Mouse (Mus musculus) limb, embryonic 12.5 days (tissue): Measurements from ENCODE around the gene Ceacam2. TPM values are rescaled to one million over a fixed set of nuclear protein-coding genes. Genes with fewer than 3 reads are reported as not detected.
"Not testable (repeated sequence)": the region's sequence is repeated elsewhere in the genome, so short reads cannot be mapped to it uniquely, and the experiment has no call there.

Experiments
- ATAC-seq: fragments of 200-750 bp; cut with Nextera tagmentation; 2 replicates; pipeline ENCODE4 v1.8.0; 2017; ENCODE audit warnings: low read depth, moderate TSS enrichment; ENCODE audit not compliant: insufficient number of reproducible peaks, insufficient read depth, low FRiP score, low TSS enrichment
- H3K27ac ChIP-seq: fragments of 300-500 bp; sonication (generic); 2 replicates; pipeline ENCODE4 v1.5.1; 2016; ENCODE audit warnings: mild to moderate bottlenecking, moderate library complexity
- H3K27me3 ChIP-seq: fragments of 300-500 bp; sonication (generic); 2 replicates; pipeline ENCODE4 v1.6.1; 2016; ENCODE audit warnings: mild to moderate bottlenecking, moderate library complexity
- H3K36me3 ChIP-seq: fragments of 300-500 bp; sonication (generic); 2 replicates; pipeline ENCODE4 v1.6.1; 2016; ENCODE audit warnings: mild to moderate bottlenecking, moderate library complexity
- H3K4me1 ChIP-seq: fragments of 300-500 bp; sonication (generic); replicated peaks from 2 replicates; pipeline ENCODE4 v1.6.1; 2016
- H3K4me2 ChIP-seq: fragments of 300-500 bp; sonication (generic); 2 replicates; pipeline ENCODE4 v1.6.1; 2016; ENCODE audit warnings: mild to moderate bottlenecking, moderate library complexity
- H3K4me3 ChIP-seq: fragments of 300-500 bp; sonication (generic); replicated peaks from 2 replicates; pipeline ENCODE4 v1.5.1; 2016; ENCODE audit warnings: mild to moderate bottlenecking
- H3K9ac ChIP-seq: fragments of 300-500 bp; sonication (generic); replicated peaks from 2 replicates; pipeline ENCODE4 v1.6.1; 2016; ENCODE audit warnings: mild to moderate bottlenecking, moderate library complexity
- H3K9me3 ChIP-seq: fragments of 300-500 bp; sonication (generic); 2 replicates; pipeline ENCODE4 v1.6.1; 2016; ENCODE audit warnings: mild to moderate bottlenecking, moderate library complexity
- WGBS: fragments of 180-500 bp; shearing (Covaris S2); methylation state at CpG from one replicate; pipeline ENCODE4 v1.1.7; 2016; 5-methylcytosine and 5-hydroxymethylcytosine counted together
- polyA plus RNA-seq: library from polyadenylated mRNA; unstranded; fragments of >200 nt; fragmentation: Nextera tagmentation; extraction: Ambion mirVana; gene quantifications from 2 replicates; pipeline ENCODE4 v1.2.1, GENCODE M21; 2016

Ceacam2 gene
- polyA plus RNA-seq, 1 experiment from 2014 or later: 0.34 TPM

DNA sequence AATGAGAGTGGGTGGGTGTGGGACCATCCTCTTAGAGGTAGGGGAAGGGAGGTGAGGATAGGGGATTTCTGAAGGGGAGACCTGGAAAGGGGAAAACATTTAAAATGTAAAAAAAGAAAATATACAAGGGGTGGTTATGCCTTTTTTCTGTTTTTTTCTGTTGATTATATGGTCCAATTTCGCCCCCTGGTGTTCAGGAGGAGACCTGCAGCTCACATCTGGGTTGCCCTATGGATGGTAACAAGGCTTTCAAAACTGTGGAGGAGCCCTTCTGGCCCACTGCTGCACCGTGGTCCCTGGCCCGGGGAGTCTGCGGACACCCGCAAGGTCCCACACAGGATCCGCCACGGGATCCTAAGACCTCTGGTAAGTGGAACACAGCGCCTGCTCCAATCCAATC, 1.8 kb upstream of the Ceacam2 start:
- not testable (repeated sequence) for H3K27ac ChIP-seq, H3K27me3 ChIP-seq, H3K4me1 ChIP-seq, H3K9me3 ChIP-seq, H3K4me3 ChIP-seq, H3K36me3 ChIP-seq, ATAC-seq, H3K4me2 ChIP-seq, H3K9ac ChIP-seq
- WGBS: 69% methylated on average over 8 of the region's 8 CpGs

DNA sequence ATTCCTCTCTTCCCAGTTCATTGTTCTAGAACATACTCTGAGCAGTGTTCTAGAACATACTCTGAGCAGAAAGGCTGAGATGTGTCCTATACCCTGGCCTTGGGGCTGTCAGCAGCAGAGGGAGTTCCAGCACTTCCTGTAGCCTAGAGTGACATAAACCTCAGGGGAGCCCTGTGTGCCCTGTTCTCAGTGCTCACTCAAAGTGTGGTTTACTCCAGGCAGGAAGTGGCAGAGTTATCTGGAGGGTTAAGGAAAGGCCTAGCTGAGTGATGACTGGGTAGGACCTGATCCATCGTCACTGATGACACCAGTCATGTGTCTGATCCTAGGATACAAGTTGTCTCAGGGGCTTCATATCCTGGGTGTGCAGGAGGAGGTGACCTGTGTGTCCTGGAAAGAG, 297 bp upstream of the Ceacam2 start:
- ATAC-seq, H3K9ac ChIP-seq, H3K4me3 ChIP-seq, H3K4me1 ChIP-seq, H3K9me3 ChIP-seq, H3K36me3 ChIP-seq, H3K27ac ChIP-seq, H3K27me3 ChIP-seq, H3K4me2 ChIP-seq: not testable (repeated sequence)
- 92% methylated on average over 1 of the region's 1 CpGs for WGBS

DNA sequence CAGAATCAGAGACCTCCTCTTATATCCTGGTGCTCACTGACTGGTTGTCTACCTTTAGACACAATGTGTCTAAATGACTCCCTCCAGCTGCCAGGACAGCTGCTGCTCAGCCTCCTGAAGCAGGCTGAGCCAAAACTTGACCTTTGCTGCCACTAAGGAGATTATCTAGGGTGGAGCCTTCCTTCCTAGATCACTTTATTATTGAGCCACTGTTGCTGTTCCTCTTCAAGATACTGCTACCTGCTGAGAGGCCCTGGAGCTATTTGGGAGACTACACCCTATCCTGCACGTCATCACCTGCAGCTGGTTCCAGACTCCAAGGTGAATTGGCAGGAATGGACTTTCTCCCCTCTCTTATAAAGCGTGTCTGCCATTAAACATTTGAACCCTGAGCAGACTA, 8.8 kb downstream of the Ceacam2 start:
- Histone ChIP-seq H3K27me3 (no peaks in the 10 kb centered on the region), H3K36me3 (no peaks in the 10 kb centered on the region), H3K4me3 (no peak overlapping the region), H3K9ac (no peak overlapping the region), H3K4me1 (no peaks in the 10 kb centered on the region), H3K9me3 (peaks cover 5% of the 10 kb centered on the region; the same call in 1 of the 2 replicates), H3K4me2 (no peak overlapping the region), H3K27ac (no peak overlapping the region)
- no peak for ATAC-seq
- 72% methylated on average over 2 of the region's 2 CpGs for WGBS

DNA sequence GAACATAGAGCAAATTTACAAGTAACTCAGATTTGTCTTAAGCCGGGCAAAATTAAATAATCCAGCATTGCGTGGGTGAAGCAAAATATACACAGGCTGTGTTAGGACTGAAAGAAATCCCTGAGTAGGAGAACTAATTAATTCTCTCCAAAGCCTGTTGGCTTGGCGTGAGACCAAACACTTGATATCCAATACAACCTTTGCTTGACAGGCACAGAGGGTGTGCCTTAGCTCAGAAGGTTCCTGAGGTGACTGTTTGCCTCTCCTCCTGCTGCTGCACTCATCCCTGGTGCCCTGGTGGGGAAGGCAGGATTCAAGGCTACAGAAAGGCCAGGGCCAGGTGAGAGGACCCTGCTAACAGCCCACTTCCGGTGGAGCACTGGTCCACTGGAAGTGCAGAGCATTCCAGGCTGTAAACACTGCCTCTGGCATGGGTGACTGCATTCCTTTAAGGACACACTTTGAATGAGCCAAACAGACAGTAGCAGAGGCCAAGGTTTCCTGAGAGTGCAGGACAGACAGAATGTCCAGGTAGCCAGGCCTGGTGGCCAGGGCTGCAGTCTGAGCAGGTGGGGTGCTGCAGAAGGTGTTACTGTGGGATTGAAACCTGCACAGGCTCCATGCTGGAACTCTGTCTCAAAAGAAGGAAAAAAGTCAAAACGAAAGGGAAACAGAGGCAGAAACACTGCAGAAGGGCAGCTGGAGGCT, 23.4 kb downstream of the Ceacam2 start:
- not testable (repeated sequence) for H3K4me2 ChIP-seq, H3K36me3 ChIP-seq, H3K4me3 ChIP-seq, H3K27ac ChIP-seq, H3K4me1 ChIP-seq, H3K9ac ChIP-seq, H3K27me3 ChIP-seq, H3K9me3 ChIP-seq, ATAC-seq
- 63% methylated on average over 3 of the region's 5 CpGs for WGBS

DNA sequence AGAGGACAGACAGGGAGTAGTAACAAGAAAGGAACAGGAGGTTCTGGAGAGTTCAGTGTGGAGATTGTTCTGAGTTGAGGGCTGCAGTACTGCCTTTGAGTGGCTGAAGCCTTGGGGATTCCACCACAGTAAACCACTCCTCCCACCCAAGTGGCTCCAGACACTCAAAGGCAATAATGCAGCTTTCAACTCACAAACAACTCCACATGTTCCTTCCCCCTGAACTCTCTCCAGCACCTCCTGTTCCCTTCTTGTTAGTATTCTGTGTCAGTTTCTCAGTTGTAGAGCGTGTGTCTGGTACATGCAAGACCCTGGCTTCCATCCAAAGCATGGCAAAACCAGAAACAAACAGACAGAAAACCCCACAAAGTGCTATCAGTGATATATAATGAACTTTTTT, 24.0 kb downstream of the Ceacam2 start:
- H3K4me1 ChIP-seq, H3K27me3 ChIP-seq, H3K27ac ChIP-seq, H3K4me3 ChIP-seq, H3K4me2 ChIP-seq, H3K9me3 ChIP-seq, ATAC-seq, H3K9ac ChIP-seq, H3K36me3 ChIP-seq: not testable (repeated sequence)
- WGBS: 56% methylated on average over 1 of the region's 1 CpGs

DNA sequence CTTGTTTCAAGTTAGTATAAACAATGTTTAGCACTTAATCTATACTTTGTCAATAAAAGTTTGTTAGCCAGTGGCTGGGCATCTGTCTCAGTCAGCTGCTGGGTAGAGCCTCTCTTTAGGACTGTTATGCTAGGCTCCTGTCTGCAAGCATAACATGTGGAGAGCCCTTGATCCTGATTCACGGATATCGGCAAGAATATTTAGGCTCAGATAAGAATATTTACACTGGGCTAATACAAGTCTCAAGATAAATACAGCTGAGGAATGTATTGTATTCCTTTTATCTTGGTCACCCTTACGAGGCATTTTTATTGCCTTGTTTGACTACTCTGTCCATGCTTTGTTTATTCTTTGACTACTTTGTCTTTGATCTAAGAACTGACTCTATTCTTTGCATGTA, 29.7 kb downstream of the Ceacam2 start:
- no peaks in the 10 kb centered on the region for H3K36me3 ChIP-seq
- no peak overlapping the region for H3K27ac ChIP-seq
- no peaks in the 10 kb centered on the region for H3K9me3 ChIP-seq
- H3K9ac ChIP-seq: no peak overlapping the region
- H3K4me1 ChIP-seq: no peaks in the 10 kb centered on the region
- ATAC-seq: no peak
- H3K4me2 ChIP-seq: no peak overlapping the region
- H3K27me3 ChIP-seq: no peaks in the 10 kb centered on the region
- H3K4me3 ChIP-seq: no peak overlapping the region
- WGBS: 22% methylated on average over 3 of the region's 3 CpGs

DNA sequence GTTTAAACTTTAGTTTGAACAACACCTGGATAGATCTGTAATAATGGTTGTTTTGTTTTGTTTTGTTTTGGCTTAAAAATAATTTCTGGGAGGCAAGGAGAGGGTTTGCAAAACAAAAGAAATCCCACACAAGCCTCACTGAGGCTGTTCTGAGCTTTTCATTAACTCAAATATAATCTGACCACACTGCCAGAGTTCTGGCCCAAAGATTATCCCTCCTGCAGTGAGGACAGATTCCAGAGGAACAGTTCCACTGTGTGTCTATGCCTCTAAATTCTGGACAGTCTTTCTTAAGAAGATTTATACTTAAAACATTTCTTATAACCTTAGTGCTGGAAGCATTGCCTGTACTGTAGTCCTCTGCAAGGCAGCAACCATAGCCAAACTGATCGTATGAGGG, 45.0 kb downstream of the Ceacam2 start:
- no peaks in the 10 kb centered on the region for H3K4me1 ChIP-seq
- H3K9me3 ChIP-seq: no peaks in the 10 kb centered on the region
- no peak for ATAC-seq
- no peak overlapping the region for H3K9ac ChIP-seq
- H3K4me3 ChIP-seq: no peak overlapping the region
- no peak overlapping the region for H3K4me2 ChIP-seq
- no peaks in the 10 kb centered on the region for H3K27me3 ChIP-seq
- 85% methylated on average over 1 of the region's 1 CpGs for WGBS
- H3K27ac ChIP-seq: no peak overlapping the region
- no peaks in the 10 kb centered on the region for H3K36me3 ChIP-seq

DNA sequence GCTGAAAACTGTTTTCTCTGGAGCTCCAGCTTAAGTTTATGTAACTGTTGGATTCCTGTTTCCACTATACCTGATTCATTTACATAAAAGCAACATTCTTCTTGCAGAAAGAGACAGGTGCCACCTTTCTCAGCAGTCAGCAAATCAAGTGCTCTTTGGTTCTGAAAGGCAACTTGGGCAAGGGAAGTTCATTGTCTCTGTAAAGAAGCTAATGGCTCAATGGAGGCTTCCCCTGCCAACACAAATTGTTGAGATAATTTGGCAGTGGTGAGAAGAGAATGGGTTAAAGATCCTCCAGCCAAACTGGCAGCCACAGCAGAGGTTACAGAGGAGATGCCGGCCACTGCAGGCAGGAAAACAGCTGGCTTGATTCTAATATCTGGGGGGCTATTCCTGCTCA, 49.0 kb downstream of the Ceacam2 start:
- H3K9me3 ChIP-seq, H3K4me2 ChIP-seq, H3K9ac ChIP-seq, H3K27me3 ChIP-seq, H3K4me3 ChIP-seq, H3K36me3 ChIP-seq, H3K4me1 ChIP-seq, H3K27ac ChIP-seq, ATAC-seq: not testable (repeated sequence)
- WGBS: no CpG with 5 or more reads among the region's 1 CpGs

DNA sequence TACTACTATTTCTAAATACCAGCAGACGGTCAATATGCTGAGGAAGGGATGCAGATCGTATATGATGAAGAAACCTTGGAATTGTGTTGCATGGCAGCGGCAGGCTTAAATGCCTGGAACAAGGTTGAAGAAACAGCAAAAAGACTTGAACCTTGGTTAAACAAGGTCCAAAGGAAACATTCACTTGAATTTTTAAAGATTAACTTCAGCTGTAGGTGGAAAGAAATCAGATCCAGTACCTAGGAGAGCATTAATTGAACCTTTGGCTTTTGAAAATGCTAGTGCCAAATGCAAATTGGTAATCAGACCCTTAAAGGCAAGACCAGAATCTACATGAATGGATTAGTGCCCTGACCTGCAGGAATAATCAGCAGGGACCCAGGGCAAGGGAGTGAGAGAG, 50.3 kb downstream of the Ceacam2 start:
- H3K4me3 ChIP-seq, H3K9me3 ChIP-seq, H3K9ac ChIP-seq, H3K4me2 ChIP-seq, H3K27me3 ChIP-seq, H3K4me1 ChIP-seq, ATAC-seq, H3K27ac ChIP-seq, H3K36me3 ChIP-seq: not testable (repeated sequence)
- WGBS: 89% methylated on average over 3 of the region's 3 CpGs

DNA sequence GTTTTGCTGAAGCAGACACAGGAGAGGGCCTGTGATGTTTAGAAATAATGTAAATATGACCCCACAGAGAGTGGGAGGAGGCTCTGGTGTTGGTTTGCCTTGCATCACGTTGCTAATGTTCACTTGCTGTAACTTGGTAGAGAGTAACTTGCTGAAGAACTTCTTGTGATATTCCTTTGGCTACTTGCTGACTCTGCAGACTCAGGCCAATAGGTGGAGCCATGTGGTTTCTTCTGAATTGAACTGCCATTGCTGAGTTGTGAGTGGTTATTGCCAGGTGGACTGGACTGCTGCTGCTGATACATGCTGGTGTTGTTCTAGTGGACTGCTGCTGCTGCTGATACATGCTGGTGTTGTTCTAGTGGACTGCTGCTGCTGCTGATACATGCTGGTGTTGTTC, 53.5 kb downstream of the Ceacam2 start:
- Histone ChIP-seq H3K4me3 (no peak overlapping the region), H3K9ac (no peak overlapping the region), H3K27me3 (no peaks in the 10 kb centered on the region), H3K36me3 (no peaks in the 10 kb centered on the region), H3K9me3 (no peaks in the 10 kb centered on the region), H3K4me2 (no peak overlapping the region), H3K4me1 (no peaks in the 10 kb centered on the region), H3K27ac (no peak overlapping the region)
- ATAC-seq: no peak
- WGBS: 27% methylated on average over 1 of the region's 1 CpGs

DNA sequence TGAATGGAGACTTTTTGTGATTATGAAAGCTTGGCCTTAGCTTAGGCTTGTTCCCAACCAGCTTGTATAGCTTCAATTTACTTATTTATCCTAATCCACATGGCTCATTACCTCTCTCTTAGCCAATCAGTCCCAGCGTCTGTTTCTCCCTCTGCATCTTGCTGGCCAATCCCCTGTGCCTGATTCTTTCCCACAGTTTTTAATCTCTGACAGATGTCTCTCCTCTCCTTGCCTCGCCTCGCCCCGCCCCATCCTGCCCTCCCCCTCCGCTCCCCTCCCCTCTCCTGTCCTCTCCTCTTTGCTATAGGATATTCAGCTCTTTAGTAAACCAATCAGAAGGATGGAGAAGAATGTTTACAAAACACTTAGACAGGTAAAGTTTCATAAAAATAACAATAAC, 54.6 kb downstream of the Ceacam2 start:
- Histone ChIP-seq H3K27me3 (no peaks in the 10 kb centered on the region), H3K9me3 (no peaks in the 10 kb centered on the region), H3K9ac (no peak overlapping the region), H3K4me1 (no peaks in the 10 kb centered on the region), H3K27ac (no peak overlapping the region), H3K36me3 (no peaks in the 10 kb centered on the region), H3K4me2 (no peak overlapping the region), H3K4me3 (no peak overlapping the region)
- 62% methylated on average over 5 of the region's 5 CpGs for WGBS
- ATAC-seq: no peak

DNA sequence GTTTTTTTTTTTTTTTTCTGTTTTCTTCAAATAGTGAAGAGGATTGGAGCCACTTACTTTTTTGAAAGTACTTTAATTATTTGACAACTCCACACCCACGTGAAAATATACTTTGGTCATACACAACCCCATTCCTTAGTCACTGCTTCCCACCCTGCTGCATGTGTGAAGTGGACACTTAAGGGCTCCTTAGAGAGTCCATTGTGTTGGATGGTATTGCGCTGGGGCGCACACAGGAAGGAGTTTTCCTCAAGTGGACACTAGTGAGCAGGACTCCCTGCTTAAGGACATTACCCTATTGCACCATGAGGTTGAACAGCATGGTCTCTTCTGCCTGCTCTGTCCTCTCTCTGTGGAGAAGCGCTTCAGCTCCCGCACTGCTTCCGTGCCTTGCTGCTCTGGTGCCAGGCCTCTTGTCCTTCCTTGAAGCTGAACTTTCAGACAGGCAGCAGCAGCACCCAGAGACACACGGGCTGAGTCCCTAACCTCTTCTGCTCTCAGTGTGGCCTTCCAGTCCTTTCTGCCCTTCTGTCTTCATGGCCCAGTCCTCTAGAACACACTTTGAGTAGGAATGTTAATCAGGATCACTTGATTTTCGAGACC, 56.4 kb downstream of the Ceacam2 start:
- WGBS: 82% methylated on average over 8 of the region's 8 CpGs
- H3K36me3 ChIP-seq: no peaks in the 10 kb centered on the region
- ATAC-seq: no peak

More for the DNA sequence above, 56.4 kb downstream of the Ceacam2 start:
- H3K4me2 ChIP-seq: no peak overlapping the region
- H3K4me3 ChIP-seq: no peak overlapping the region
- no peak overlapping the region for H3K27ac ChIP-seq
- H3K4me1 ChIP-seq: no peaks in the 10 kb centered on the region
- H3K27me3 ChIP-seq: no peaks in the 10 kb centered on the region
- no peak overlapping the region for H3K9ac ChIP-seq
- no peaks in the 10 kb centered on the region for H3K9me3 ChIP-seq
